Mouse (Mus musculus) limb, embryonic 11.5 days (tissue): ENCODE measurements at regions not wholly inside any gene's neighbourhood (a gene's known extent, or its start where the extent isn't known, plus 50 kb on each side); places are given as distances from the start of the nearest gene placed in this dataset.

Experiments
- ATAC-seq: fragments of 200-750 bp; cut with Nextera tagmentation; 2 replicates; pipeline ENCODE4 v1.8.0; 2017; ENCODE audit warnings: low read depth; ENCODE audit not compliant: insufficient number of reproducible peaks, low FRiP score, low TSS enrichment
- DNase-seq: peaks from one replicate; pipeline ENCODE4 v3.0.0-alpha.2; 2015; ENCODE audit warnings: low spot score
- H3K27ac ChIP-seq: fragments of 300-500 bp; sonication (generic); replicated peaks from 2 replicates; pipeline ENCODE4 v1.5.1; 2014; ENCODE audit warnings: low read depth, mild to moderate bottlenecking, low read length
- H3K27me3 ChIP-seq: fragments of 300-500 bp; sonication (generic); 2 replicates; pipeline ENCODE4 v1.6.1; 2014; ENCODE audit warnings: mild to moderate bottlenecking, low read length, mixed read lengths; ENCODE audit not compliant: control insufficient read depth, insufficient read depth
- H3K36me3 ChIP-seq: fragments of 300-500 bp; sonication (generic); 2 replicates; pipeline ENCODE4 v1.6.1; 2014; ENCODE audit warnings: mild to moderate bottlenecking, low read length, moderate library complexity, mixed read lengths; ENCODE audit not compliant: control insufficient read depth, insufficient read depth
- H3K4me1 ChIP-seq: fragments of 300-500 bp; sonication (generic); 2 replicates; pipeline ENCODE4 v1.6.1; 2014; ENCODE audit warnings: low read length, mixed read lengths; ENCODE audit not compliant: control insufficient read depth, insufficient read depth
- H3K4me2 ChIP-seq: fragments of 300-500 bp; sonication (generic); 2 replicates; pipeline ENCODE4 v1.6.1; 2014; ENCODE audit warnings: low read depth, mild to moderate bottlenecking, moderate library complexity; ENCODE audit not compliant: severe bottlenecking
- H3K4me3 ChIP-seq: fragments of 300-500 bp; sonication (generic); 2 replicates; pipeline ENCODE4 v1.5.1; 2014; ENCODE audit warnings: low read depth, low read length
- H3K9ac ChIP-seq: fragments of 300-500 bp; sonication (generic); 2 replicates; pipeline ENCODE4 v1.6.1; 2014; ENCODE audit warnings: mild to moderate bottlenecking, low read length
- H3K9me3 ChIP-seq: fragments of 300-500 bp; sonication (generic); 2 replicates; pipeline ENCODE4 v1.6.1; 2016; ENCODE audit warnings: low read length; ENCODE audit not compliant: control insufficient read depth
- WGBS: fragments of 180-500 bp; shearing (Covaris S2); extraction: QIAGEN DNeasy Blood & Tissue Kit; methylation state at CpG from one replicate; pipeline ENCODE4 v1.1.7; 2014; 5-methylcytosine and 5-hydroxymethylcytosine counted together

GRCm38 (mm10) chr7:134471286-134471685 lies 85.8 kb upstream of the D7Ertd443e start:
- peak; percentile 59 for DNase-seq
- WGBS = 27% methylated on average over 2 of the region's 2 CpGs
- Histone ChIP-seq H3K36me3 (no peaks in the 10 kb centered on the region), H3K9ac (no peak overlapping the region), H3K27me3 (no peaks in the 10 kb centered on the region), H3K4me2 (no peak overlapping the region), H3K4me1 (no peaks in the 10 kb centered on the region), H3K4me3 (no peak overlapping the region), H3K27ac (no peak overlapping the region), H3K9me3 (no peaks in the 10 kb centered on the region)
- no peak for ATAC-seq

GRCm38 (mm10) chr7:134491326-134491725 lies 105.9 kb upstream of the D7Ertd443e start:
- Histone ChIP-seq H3K27ac (no peak overlapping the region), H3K36me3 (no peaks in the 10 kb centered on the region), H3K4me3 (no peak overlapping the region), H3K9me3 (no peaks in the 10 kb centered on the region), H3K4me1 (no peaks in the 10 kb centered on the region), H3K27me3 (no peaks in the 10 kb centered on the region), H3K4me2 (no peak overlapping the region), H3K9ac (no peak overlapping the region)
- 72% methylated on average over 4 of the region's 4 CpGs for WGBS
- no peak for ATAC-seq
- no peak for DNase-seq

GRCm38 (mm10) chr7:134497219-134497618 lies 111.8 kb upstream of the D7Ertd443e start:
- Histone ChIP-seq H3K9me3 (no peaks in the 10 kb centered on the region), H3K27ac (no peak overlapping the region), H3K4me2 (no peak overlapping the region), H3K36me3 (no peaks in the 10 kb centered on the region), H3K9ac (no peak overlapping the region), H3K27me3 (no peaks in the 10 kb centered on the region), H3K4me3 (no peak overlapping the region), H3K4me1 (peaks cover 13% of the 10 kb centered on the region)
- 65% methylated on average over 11 of the region's 11 CpGs for WGBS
- ATAC-seq = no peak
- DNase-seq = no peak

- 78% methylated on average over 4 of the region's 4 CpGs for WGBS
Observed at GRCm38 (mm10) chr7:134497870-134498269, 112.4 kb upstream of the D7Ertd443e start.

GRCm38 (mm10) chr7:134498716-134499115 lies 113.3 kb upstream of the D7Ertd443e start:
- no peaks in the 10 kb centered on the region for H3K36me3 ChIP-seq
- no peak for DNase-seq
- ATAC-seq = no peak
- H3K9ac ChIP-seq = no peak overlapping the region
- no peak overlapping the region for H3K4me3 ChIP-seq
- WGBS = 53% methylated on average over 9 of the region's 9 CpGs
- H3K27me3 ChIP-seq = no peaks in the 10 kb centered on the region
- H3K4me2 ChIP-seq = no peak overlapping the region
- H3K4me1 ChIP-seq = peaks cover 13% of the 10 kb centered on the region
- no peaks in the 10 kb centered on the region for H3K9me3 ChIP-seq
- H3K27ac ChIP-seq = no peak overlapping the region

More at GRCm38 (mm10) chr7:134497870-134498269, 112.4 kb upstream of the D7Ertd443e start:
- Histone ChIP-seq H3K36me3 (no peaks in the 10 kb centered on the region), H3K4me2 (no peak overlapping the region), H3K27me3 (no peaks in the 10 kb centered on the region), H3K4me1 (peaks cover 13% of the 10 kb centered on the region), H3K4me3 (no peak overlapping the region), H3K27ac (no peak overlapping the region), H3K9me3 (no peaks in the 10 kb centered on the region), H3K9ac (no peak overlapping the region)
- DNase-seq (no peak), ATAC-seq (no peak)

DNA sequence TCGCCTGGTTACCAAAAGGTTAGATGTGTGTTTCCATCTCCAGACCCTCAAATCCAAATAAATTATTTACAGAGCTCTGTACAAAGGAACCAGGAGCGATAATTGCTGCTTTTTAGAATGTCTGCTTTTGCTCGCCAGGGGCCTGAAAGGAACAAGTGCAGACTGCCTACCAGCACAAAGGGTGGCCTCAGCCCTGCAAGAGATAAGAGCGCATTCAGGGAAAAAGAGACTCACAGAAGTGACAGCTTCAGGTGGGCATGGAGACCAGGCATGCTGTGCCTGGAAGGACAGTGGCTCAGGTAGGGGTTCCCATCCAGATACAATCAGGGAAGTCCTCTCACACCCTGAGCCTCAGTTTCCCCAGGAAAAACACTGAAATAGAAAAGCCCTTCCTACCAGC lies 114.0 kb upstream of the D7Ertd443e start:
- no peak for ATAC-seq
- Histone ChIP-seq H3K27ac (no peak overlapping the region), H3K4me2 (no peak overlapping the region), H3K4me3 (no peak overlapping the region), H3K9ac (no peak overlapping the region), H3K4me1 (peaks cover 13% of the 10 kb centered on the region), H3K9me3 (no peaks in the 10 kb centered on the region), H3K27me3 (no peaks in the 10 kb centered on the region), H3K36me3 (no peaks in the 10 kb centered on the region)
- 38% methylated on average over 4 of the region's 4 CpGs for WGBS
- DNase-seq = no peak

GRCm38 (mm10) chr7:134500210-134500609 lies 114.7 kb upstream of the D7Ertd443e start:
- DNase-seq (no peak), ATAC-seq (no peak)
- Histone ChIP-seq H3K36me3 (no peaks in the 10 kb centered on the region), H3K27me3 (no peaks in the 10 kb centered on the region), H3K9ac (no peak overlapping the region), H3K4me3 (no peak overlapping the region), H3K4me2 (no peak overlapping the region), H3K27ac (no peak overlapping the region), H3K9me3 (no peaks in the 10 kb centered on the region), H3K4me1 (peaks cover 13% of the 10 kb centered on the region)
- WGBS = 40% methylated on average over 4 of the region's 4 CpGs

- Histone ChIP-seq H3K36me3 (no peaks in the 10 kb centered on the region), H3K4me1 (peaks cover 13% of the 10 kb centered on the region), H3K4me3 (no peak overlapping the region), H3K9me3 (no peaks in the 10 kb centered on the region), H3K27me3 (no peaks in the 10 kb centered on the region), H3K4me2 (no peak overlapping the region), H3K27ac (no peak overlapping the region), H3K9ac (no peak overlapping the region)
- 32% methylated on average over 1 of the region's 1 CpGs for WGBS
- DNase-seq (no peak), ATAC-seq (no peak; the same call in 1 of the 2 replicates)
Observed at GRCm38 (mm10) chr7:134501079-134501478, 115.6 kb upstream of the D7Ertd443e start.

DNA sequence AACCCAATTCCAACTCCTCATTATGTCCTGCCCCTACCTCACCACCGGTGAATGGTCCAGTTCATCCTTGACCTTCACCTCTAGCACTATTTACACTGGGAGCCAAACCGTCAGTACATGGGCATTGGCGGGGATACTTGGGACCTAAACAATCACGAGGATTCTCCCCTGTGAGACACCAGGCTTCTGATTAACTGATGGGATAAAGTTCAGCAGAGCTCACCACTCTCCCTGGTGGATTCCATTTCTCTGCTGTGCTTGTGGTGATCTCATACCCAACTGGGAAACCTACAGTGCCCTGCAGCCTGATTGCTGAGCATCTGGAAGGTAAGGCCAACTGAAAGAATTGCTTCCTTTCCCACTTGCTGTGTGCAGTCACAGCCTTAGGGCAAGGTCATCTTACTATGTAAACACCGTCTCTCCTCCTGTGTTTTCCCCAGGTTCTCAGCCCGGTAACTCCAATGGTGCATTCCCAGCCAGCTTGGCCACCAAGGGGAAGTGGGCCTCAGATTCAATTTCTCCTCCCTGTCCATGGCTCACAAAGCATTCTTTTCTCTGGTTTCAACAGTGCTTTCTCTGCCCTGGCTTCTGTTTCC lies 125.0 kb upstream of the D7Ertd443e start:
- Histone ChIP-seq H3K27me3 (no peaks in the 10 kb centered on the region), H3K36me3 (no peaks in the 10 kb centered on the region), H3K4me1 (no peaks in the 10 kb centered on the region), H3K4me3 (no peak overlapping the region), H3K27ac (no peak overlapping the region), H3K9me3 (no peaks in the 10 kb centered on the region), H3K9ac (no peak overlapping the region), H3K4me2 (no peak overlapping the region)
- WGBS = 77% methylated on average over 6 of the region's 6 CpGs
- no peak for ATAC-seq
- no peak for DNase-seq
